Mouse (Mus musculus) midbrain, postnatal 0 days (tissue): ENCODE results near the gene Mmgt2. TPM values are rescaled to one million over a fixed set of nuclear protein-coding genes. Genes with fewer than 3 reads are reported as not detected.

Source experiments
- ATAC-seq: fragments of 200-750 bp; cut with Nextera tagmentation; 2 replicates; pipeline ENCODE4 v1.8.0; 2017; ENCODE audit warnings: moderate number of reproducible peaks, mild to moderate bottlenecking, moderate TSS enrichment, moderate library complexity; ENCODE audit not compliant: low FRiP score
- DNase-seq: peaks from one replicate; pipeline ENCODE4 v3.0.0-alpha.2; 2015; ENCODE audit warnings: low spot score
- H3K27ac ChIP-seq: fragments of 300-500 bp; sonication (generic); 2 replicates; pipeline ENCODE4 v1.5.1; 2014; ENCODE audit warnings: low read depth, mild to moderate bottlenecking, low read length, mixed read lengths
- H3K27me3 ChIP-seq: fragments of 300-500 bp; sonication (generic); 2 replicates; pipeline ENCODE4 v1.6.1; 2014; ENCODE audit warnings: low read length, control low read depth, mixed read lengths; ENCODE audit not compliant: insufficient read depth
- H3K36me3 ChIP-seq: fragments of 300-500 bp; sonication (generic); 2 replicates; pipeline ENCODE4 v1.6.1; 2014; ENCODE audit warnings: low read length, control low read depth, mixed read lengths; ENCODE audit not compliant: insufficient read depth
- H3K4me1 ChIP-seq: fragments of 300-500 bp; sonication (generic); 2 replicates; pipeline ENCODE4 v1.6.1; 2014; ENCODE audit warnings: mild to moderate bottlenecking, control low read depth, antibody characterized with exemption, low read length, mixed read lengths; ENCODE audit not compliant: insufficient read depth
- H3K4me2 ChIP-seq: fragments of 300-500 bp; sonication (generic); 2 replicates; pipeline ENCODE4 v1.6.1; 2014; ENCODE audit warnings: low read depth, mild to moderate bottlenecking, low read length, mixed read lengths; ENCODE audit not compliant: poor library complexity, severe bottlenecking
- H3K4me3 ChIP-seq: fragments of 300-500 bp; sonication (generic); 2 replicates; pipeline ENCODE4 v1.5.1; 2014; ENCODE audit warnings: low read depth, mild to moderate bottlenecking, low read length, moderate library complexity
- H3K9ac ChIP-seq: fragments of 300-500 bp; sonication (generic); replicated peaks from 2 replicates; pipeline ENCODE4 v1.6.1; 2014; ENCODE audit warnings: mild to moderate bottlenecking, low read length, moderate library complexity, mixed read lengths; ENCODE audit not compliant: poor library complexity, severe bottlenecking
- H3K9me3 ChIP-seq: fragments of 300-500 bp; sonication (generic); 2 replicates; pipeline ENCODE4 v1.6.1; 2016; ENCODE audit warnings: low read length, control low read depth
- CTCF ChIP-seq: IDR thresholded peaks from 2 replicates; pipeline ENCODE4 v1.5.1; 2016; ENCODE audit warnings: antibody characterized with exemption, mild to moderate bottlenecking
- WGBS: fragments of 180-500 bp; shearing (Covaris S2); extraction: QIAGEN DNeasy Blood & Tissue Kit; methylation state at CpG from one replicate; pipeline ENCODE4 v1.1.7; 2014; 5-methylcytosine and 5-hydroxymethylcytosine counted together
- polyA plus RNA-seq: library from polyadenylated mRNA; unstranded; fragments of >200 nt; fragmentation: Nextera tagmentation; extraction: Ambion mirVana; gene quantifications from 2 replicates; pipeline ENCODE4 v1.2.1, GENCODE M21; 2015
- total RNA-seq: library from RNA; depleted of rRNA; stranded (reverse); fragments of >200 nt; gene quantifications from 2 replicates; pipeline ENCODE4 v1.2.3, GENCODE M21; 2014

Gene Mmgt2
- total and polyA plus RNA-seq, 2 experiments from 2014 or later: 22.7 to 58.3 TPM

DNA sequence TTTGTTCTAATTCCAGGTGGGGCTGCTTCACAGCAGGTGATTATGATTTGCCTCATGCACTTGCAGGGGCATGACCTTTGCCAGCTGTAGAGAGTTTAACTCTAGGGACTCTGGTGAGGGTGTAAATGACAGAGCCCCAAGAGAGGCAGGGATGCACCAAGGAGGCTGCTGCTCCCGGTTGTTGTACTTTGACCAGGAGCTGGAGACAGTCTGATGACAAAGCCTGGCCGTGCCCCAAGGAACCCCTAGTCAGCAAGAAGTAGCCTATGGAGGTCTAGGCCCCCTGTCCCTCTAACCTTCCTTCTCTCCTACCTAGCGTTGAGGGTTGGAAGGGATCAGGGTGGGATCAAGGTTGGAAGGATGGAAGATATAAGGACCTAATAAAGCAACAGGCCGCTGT is 33.0 kb upstream of the Mmgt2 start:
- Histone ChIP-seq H3K4me1 (no peaks in the 10 kb centered on the region; the same call in 1 of the 2 replicates), H3K27ac (no peak overlapping the region), H3K27me3 (no peaks in the 10 kb centered on the region), H3K36me3 (0 out of 2 replicates have a peak, but pooled peaks cover 2% of the 10 kb centered on the region), H3K9me3 (no peaks in the 10 kb centered on the region), H3K4me3 (no peak overlapping the region), H3K9ac (no peak overlapping the region), H3K4me2 (no peak overlapping the region)
- TF ChIP-seq CTCF: no peak
- DNase-seq (no peak), ATAC-seq (no peak)
- WGBS: 91% methylated on average over 4 of the region's 4 CpGs

- no peaks in the 10 kb centered on the region for H3K27me3 ChIP-seq
- TF ChIP-seq CTCF: no peak
- ATAC-seq (no peak), DNase-seq (no peak)
- no peaks in the 10 kb centered on the region for H3K9me3 ChIP-seq
- no peak overlapping the region for H3K4me3 ChIP-seq
- WGBS: 94% methylated on average over 8 of the region's 8 CpGs
- H3K27ac ChIP-seq: no peak overlapping the region
- H3K4me1 ChIP-seq: no peaks in the 10 kb centered on the region
- 0 out of 2 replicates have a peak, but pooled peaks cover 2% of the 10 kb centered on the region for H3K36me3 ChIP-seq
- H3K4me2 ChIP-seq: no peak overlapping the region
- H3K9ac ChIP-seq: no peak overlapping the region
These were observed 27.4 kb upstream of the Mmgt2 start for GRCm38 (mm10) chr11:62621079-62621478.

DNA sequence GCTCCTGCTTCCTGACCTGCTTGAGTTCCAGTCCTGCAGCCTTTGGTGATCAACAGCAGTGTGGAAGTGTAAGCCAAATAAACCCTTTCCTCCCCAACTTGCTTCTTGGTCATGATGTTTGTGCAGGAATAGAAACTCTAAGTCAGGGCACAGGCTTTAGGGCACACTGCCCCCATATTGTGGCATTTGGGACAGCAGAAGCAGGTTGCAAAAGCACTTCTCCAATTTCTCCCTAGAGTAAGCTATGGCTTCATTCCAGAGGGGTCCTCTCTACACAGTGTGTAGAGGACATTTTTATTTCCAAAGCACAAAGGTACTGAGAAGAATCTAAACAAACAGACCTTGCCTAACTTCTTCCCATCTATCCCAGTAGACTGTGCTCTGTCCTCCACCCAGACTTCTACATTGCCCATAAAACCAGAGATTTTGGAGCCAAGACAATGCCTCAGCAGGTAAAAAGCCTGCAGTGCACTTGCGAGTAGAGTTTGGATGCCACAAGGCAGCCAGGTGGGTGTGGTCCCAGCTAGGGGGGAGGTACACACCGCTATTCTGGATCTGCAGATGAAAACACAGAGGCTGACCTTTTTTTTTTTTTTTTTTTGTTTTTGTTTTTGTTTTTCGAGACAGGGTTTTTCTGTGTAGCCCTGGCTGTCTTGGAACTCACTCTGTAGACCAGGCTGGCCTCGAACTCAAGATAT is 26.7 kb upstream of the Mmgt2 start:
- Histone ChIP-seq H3K4me2 (no peak overlapping the region), H3K4me1 (no peaks in the 10 kb centered on the region), H3K27me3 (no peaks in the 10 kb centered on the region), H3K9me3 (no peaks in the 10 kb centered on the region), H3K9ac (no peak overlapping the region), H3K36me3 (0 out of 2 replicates have a peak, but pooled peaks cover 2% of the 10 kb centered on the region), H3K4me3 (no peak overlapping the region), H3K27ac (no peak overlapping the region)
- ATAC-seq (no peak), DNase-seq (no peak)
- WGBS: 82% methylated on average over 4 of the region's 4 CpGs
- no peak for TF ChIP-seq CTCF

GRCm38 (mm10) chr11:62622850-62623249 is 25.6 kb upstream of the Mmgt2 start:
- 27% methylated on average over 4 of the region's 4 CpGs for WGBS

DNA sequence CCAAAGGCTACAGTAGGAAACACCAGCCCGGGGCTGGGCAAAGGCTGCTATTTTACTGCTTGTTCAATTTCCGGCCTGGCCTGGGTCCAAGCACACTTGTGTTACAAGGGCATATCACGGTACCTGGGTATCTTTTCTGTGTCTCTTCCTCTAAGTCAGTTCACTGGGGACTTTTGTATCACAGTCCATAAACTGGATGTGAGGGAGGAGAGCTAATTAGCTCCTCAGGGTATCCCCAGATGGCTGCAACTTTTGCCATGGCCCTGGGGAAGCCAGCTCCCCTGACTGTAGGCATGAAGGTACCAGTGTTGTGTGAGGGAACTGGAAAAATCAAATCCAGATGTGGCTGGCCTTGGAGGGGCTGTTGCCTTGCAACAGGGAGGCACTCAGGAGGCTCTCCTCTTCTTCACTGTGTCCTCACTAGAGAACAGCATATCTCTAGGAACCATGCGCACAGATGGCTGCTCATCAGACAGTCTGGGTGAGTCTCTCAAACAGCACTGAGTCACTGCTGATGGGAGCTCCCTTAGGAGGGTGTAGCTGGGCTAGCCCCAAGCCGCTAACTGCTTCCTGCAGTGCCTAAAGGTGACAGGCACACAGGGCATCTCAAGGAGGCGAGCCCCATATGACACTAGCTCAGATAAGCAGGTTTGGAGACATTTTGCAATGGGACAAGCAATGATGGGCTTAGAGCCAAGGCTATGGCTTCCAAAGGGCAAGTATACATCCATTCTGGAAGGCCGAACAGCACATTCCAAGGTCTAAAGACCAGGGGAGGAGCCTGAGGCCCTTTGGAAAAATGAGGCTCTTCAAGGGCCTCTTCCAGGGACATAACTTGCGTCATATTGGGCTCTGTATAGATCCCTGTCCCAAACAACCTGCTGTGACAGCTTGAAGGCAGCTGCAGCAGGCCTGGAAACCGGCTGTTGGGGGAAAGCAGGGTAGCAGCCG is 23.8 kb upstream of the Mmgt2 start:
- WGBS: 64% methylated on average over 10 of the region's 10 CpGs
- H3K4me2 ChIP-seq: no peak overlapping the region
- H3K4me1 ChIP-seq: peaks cover 8% of the 10 kb centered on the region; the same call in 1 of the 2 replicates
- TF ChIP-seq CTCF: no peak
- H3K4me3 ChIP-seq: no peak overlapping the region
- no peak overlapping the region for H3K27ac ChIP-seq
- no peak overlapping the region for H3K9ac ChIP-seq
- DNase-seq: peak; percentile 49
- no peak for ATAC-seq
- H3K27me3 ChIP-seq: no peaks in the 10 kb centered on the region
- H3K36me3 ChIP-seq: 0 out of 2 replicates have a peak, but pooled peaks cover under 1% of the 10 kb centered on the region
- no peaks in the 10 kb centered on the region for H3K9me3 ChIP-seq

More at GRCm38 (mm10) chr11:62622850-62623249, 25.6 kb upstream of the Mmgt2 start:
- no peak overlapping the region for H3K4me3 ChIP-seq
- H3K9ac ChIP-seq: no peak overlapping the region
- H3K36me3 ChIP-seq: 0 out of 2 replicates have a peak, but pooled peaks cover 2% of the 10 kb centered on the region
- no peaks in the 10 kb centered on the region for H3K27me3 ChIP-seq
- no peak for TF ChIP-seq CTCF
- H3K4me1 ChIP-seq: no peaks in the 10 kb centered on the region
- H3K4me2 ChIP-seq: no peak overlapping the region
- no peak for DNase-seq
- H3K9me3 ChIP-seq: no peaks in the 10 kb centered on the region
- H3K27ac ChIP-seq: no peak overlapping the region
- no peak for ATAC-seq
